Mouse (Mus musculus) ES-E14 (cell line): Measurements from ENCODE around the gene Ddx58. TPM values are rescaled to one million over a fixed set of nuclear protein-coding genes. Genes with fewer than 3 reads are reported as not detected.

ENCODE experiments used
- DNase-seq: peaks from one replicate; pipeline ENCODE4 v3.0.0-alpha.2; 2013; ENCODE audit warnings: low read depth, low spot score
- H3K27ac ChIP-seq: 2 replicates; pipeline ENCODE4 v1.5.1; 2012; ENCODE audit warnings: low read depth, mild to moderate bottlenecking, low read length, moderate library complexity, mixed read lengths; ENCODE audit not compliant: poor library complexity, insufficient read depth, severe bottlenecking
- H3K36me3 ChIP-seq: 2 replicates; pipeline ENCODE4 v1.6.1; 2012; ENCODE audit warnings: mild to moderate bottlenecking, low read length, moderate library complexity, mixed read lengths; ENCODE audit not compliant: control insufficient read depth, poor library complexity, insufficient read depth, severe bottlenecking
- H3K4me1 ChIP-seq, 2 experiments: fragments of 150-350 bp in 1 of 2; sonication (generic) in 1 of 2; 2 replicates each; pipeline ENCODE4 v1.6.1; 2012; ENCODE audit warnings: low read length in 2 of 2, mild to moderate bottlenecking in 1 of 2, mixed read lengths in 1 of 2; ENCODE audit not compliant: control insufficient read depth in 2 of 2, insufficient read depth in 2 of 2, poor library complexity in 1 of 2
- H3K4me3 ChIP-seq, 2 experiments: fragments of 150-350 bp in 1 of 2; sonication (generic) in 1 of 2; 2 replicates each; pipeline ENCODE4 v1.5.1; 2012; ENCODE audit warnings: low read length in 2 of 2, low read depth in 1 of 2, mild to moderate bottlenecking in 1 of 2, mixed read lengths in 1 of 2; ENCODE audit not compliant: insufficient read depth in 1 of 2, poor library complexity in 1 of 2, severe bottlenecking in 1 of 2
- H3K9ac ChIP-seq: 2 replicates; pipeline ENCODE4 v1.6.1; 2012; ENCODE audit warnings: low read depth, mild to moderate bottlenecking, low read length, mixed read lengths; ENCODE audit not compliant: poor library complexity, insufficient read depth, severe bottlenecking
- H3K9me3 ChIP-seq: fragments of 150-350 bp; sonication (generic); 2 replicates; pipeline ENCODE4 v1.6.1; 2012; ENCODE audit warnings: low read depth, mild to moderate bottlenecking, low read length; ENCODE audit not compliant: control insufficient read depth, insufficient read depth
- CHD2 ChIP-seq: IDR thresholded peaks from 2 replicates; pipeline ENCODE4 v1.6.1; 2014; ENCODE audit warnings: mild to moderate bottlenecking, low read depth, low read length, inconsistent platforms
- HCFC1 ChIP-seq: IDR thresholded peaks from 2 replicates; pipeline ENCODE4 v1.6.1; 2012; ENCODE audit warnings: low read length, inconsistent platforms, borderline replicate concordance; ENCODE audit not compliant: insufficient read depth
- MAFK ChIP-seq: IDR thresholded peaks from 2 replicates; pipeline ENCODE4 v1.6.1; 2014; ENCODE audit warnings: mild to moderate bottlenecking, low read depth, low read length, inconsistent platforms; ENCODE audit not compliant: insufficient read depth
- ZC3H11A ChIP-seq: IDR thresholded peaks from 2 replicates; pipeline ENCODE4 v1.6.1; 2012; ENCODE audit warnings: low read depth, mild to moderate bottlenecking, inconsistent platforms, low read length, borderline replicate concordance
- ZNF384 ChIP-seq: IDR thresholded peaks from 2 replicates; pipeline ENCODE4 v1.6.1; 2012; ENCODE audit warnings: low read depth, low read length, inconsistent platforms
- in situ Hi-C, 2 experiments: fragments of 600-800 bp; cut with MboI; formaldehyde crosslinking; loops; one replicate each; pipeline ENCODE4 v1.15.1; 2025; ENCODE audit warnings: low sequenced_read_pairs in 2 of 2, inconsistent platforms in 1 of 2; ENCODE audit not compliant: unreplicated experiment in 2 of 2
- total RNA-seq: library from RNA; depleted of rRNA; stranded (reverse); fragments of 300-350 nt; gene quantifications from 2 replicates; pipeline ENCODE4 v1.2.3, GENCODE M21; 2012

Ddx58 gene
- total RNA-seq, 1 experiment = 19.0 TPM

GRCm38 (mm10) chr4:40182651-40183320, 56.8 kb downstream of the Ddx58 start:
- Histone ChIP-seq H3K36me3 (peaks cover 12% of the 10 kb centered on the region; the same call in 1 of the 2 replicates), H3K9ac (no peak overlapping the region), H3K4me1 (peaks cover 0 to 3% of the 10 kb centered on the region in 2 experiments; a peak in 2 of 4 replicates), H3K27ac (no peak overlapping the region), H3K9me3 (no peaks in the 10 kb centered on the region), H3K4me3 (no peak overlapping the region)
- in situ Hi-C loops = loop anchor here in 1 of 2 experiments (5.0 kb wide), 1 partner anchor 100 kb away; no protein-coding TSS in a partner anchor
- peak; percentile 78 for DNase-seq
- TF ChIP-seq ZC3H11A (peak; percentile 28; the same call in 1 of the 2 replicates), CHD2 (no peak)

GRCm38 (mm10) chr4:40181681-40182080, 57.9 kb downstream of the Ddx58 start:
- in situ Hi-C loops = loop anchor here in 1 of 2 experiments (5.0 kb wide), 1 partner anchor 101 kb away; no protein-coding TSS in a partner anchor
- no peak overlapping the region for H3K4me3 ChIP-seq
- H3K9ac ChIP-seq = no peak overlapping the region
- TF ChIP-seq CHD2 (no peak), ZNF384 (no peak)
- H3K36me3 ChIP-seq = peaks cover 14% of the 10 kb centered on the region; the same call in 1 of the 2 replicates
- no peaks in the 10 kb centered on the region for H3K9me3 ChIP-seq
- no peak for DNase-seq
- H3K4me1 ChIP-seq = no peaks in the 10 kb centered on the region
- no peak overlapping the region for H3K27ac ChIP-seq

- in situ Hi-C loops = loop anchor here in 1 of 2 experiments (5.0 kb wide), 1 partner anchor 102 kb away; no protein-coding TSS in a partner anchor
- peaks cover 19% of the 10 kb centered on the region; the same call in 1 of the 2 replicates for H3K36me3 ChIP-seq
- no peak for DNase-seq
Observed at GRCm38 (mm10) chr4:40180046-40180445, 59.6 kb downstream of the Ddx58 start.

GRCm38 (mm10) chr4:40178584-40178983, 61.0 kb downstream of the Ddx58 start:
- Histone ChIP-seq H3K4me1 (peaks cover 0 to 3% of the 10 kb centered on the region in 2 experiments; a peak in 1 of 4 replicates), H3K4me3 (no peak overlapping the region), H3K9ac (no peak overlapping the region), H3K27ac (no peak overlapping the region), H3K36me3 (peaks cover 13% of the 10 kb centered on the region; the same call in 1 of the 2 replicates), H3K9me3 (no peaks in the 10 kb centered on the region)
- in situ Hi-C loops = no loop called here
- DNase-seq = no peak
- TF ChIP-seq ZNF384 = no peak
- TF ChIP-seq ZC3H11A = no peak
- no peak for TF ChIP-seq HCFC1
- TF ChIP-seq CHD2 = no peak
- TF ChIP-seq MAFK = no peak

More at GRCm38 (mm10) chr4:40180046-40180445, 59.6 kb downstream of the Ddx58 start:
- H3K4me3 ChIP-seq = no peak overlapping the region
- TF ChIP-seq MAFK (no peak), ZNF384 (no peak), CHD2 (no peak), HCFC1 (no peak), ZC3H11A (no peak)
- H3K4me1 ChIP-seq = peaks cover 0 to 3% of the 10 kb centered on the region in 2 experiments; a peak in 1 of 4 replicates
- no peaks in the 10 kb centered on the region for H3K9me3 ChIP-seq
- H3K9ac ChIP-seq = no peak overlapping the region
- H3K27ac ChIP-seq = no peak overlapping the region
